Mouse (Mus musculus): ENCODE measurements around the gene Spcs2.

Spcs2 gene

GRCm38 (mm10) chr7:99863362-99863761 is at the start of gene Spcs2:
Spcs2 (minus strand) TSS chr7:99863462.
- no peak for DNase-seq

GRCm38 (mm10) chr7:99911038-99911437 is 47.8 kb upstream of the Spcs2 start:
- DNase-seq, result no peak

GRCm38 (mm10) chr7:99907463-99907862 is 44.2 kb upstream of the Spcs2 start:
- DNase-seq, result no peak

GRCm38 (mm10) chr7:99906346-99906745 is 43.1 kb upstream of the Spcs2 start:
- DNase-seq, result no peak

GRCm38 (mm10) chr7:99904421-99905005 is 41.3 kb upstream of the Spcs2 start:
- DNase-seq, result no peak

- DNase-seq, result no peak
These were observed 39.8 kb upstream of the Spcs2 start for GRCm38 (mm10) chr7:99902918-99903665.

- DNase-seq, result peak; percentile 46
These were observed 38.9 kb upstream of the Spcs2 start for GRCm38 (mm10) chr7:99902208-99902607.

- no peak for DNase-seq
These were observed 33.6 kb upstream of the Spcs2 start for GRCm38 (mm10) chr7:99896905-99897304.

- DNase-seq, result no peak
These were observed 31.2 kb upstream of the Spcs2 start for GRCm38 (mm10) chr7:99894478-99894877.

- DNase-seq, result no peak
These were observed 30.7 kb upstream of the Spcs2 start for GRCm38 (mm10) chr7:99893967-99894366.

- DNase-seq, result no peak
These were observed 29.1 kb upstream of the Spcs2 start for GRCm38 (mm10) chr7:99892351-99892750.

GRCm38 (mm10) chr7:99891471-99891870 is 28.2 kb upstream of the Spcs2 start:
- DNase-seq, result peak; percentile 52

- DNase-seq, result no peak
These were observed 27.0 kb upstream of the Spcs2 start for GRCm38 (mm10) chr7:99890168-99890755.

GRCm38 (mm10) chr7:99889175-99889880 is 26.1 kb upstream of the Spcs2 start:
- no peak for DNase-seq

GRCm38 (mm10) chr7:99887743-99888142 is 24.5 kb upstream of the Spcs2 start:
- no peak for DNase-seq

- DNase-seq, result no peak
These were observed 24.0 kb upstream of the Spcs2 start for GRCm38 (mm10) chr7:99887230-99887735.

GRCm38 (mm10) chr7:99878254-99878653 is 15.0 kb upstream of the Spcs2 start:
- DNase-seq, result peak; percentile 66

GRCm38 (mm10) chr7:99876345-99876744 is 13.1 kb upstream of the Spcs2 start:
- peak; percentile 86 for DNase-seq

- DNase-seq, result no peak
These were observed 12.6 kb upstream of the Spcs2 start for GRCm38 (mm10) chr7:99875891-99876290.

GRCm38 (mm10) chr7:99873965-99874364 is 10.7 kb upstream of the Spcs2 start:
- DNase-seq, result no peak

- no peak for DNase-seq
These were observed 6.0 kb upstream of the Spcs2 start for GRCm38 (mm10) chr7:99869296-99869695.

GRCm38 (mm10) chr7:99865219-99865618 is 2.0 kb upstream of the Spcs2 start:
- no peak for DNase-seq
